Mouse (Mus musculus) 3134 (cell line): ENCODE results near the gene Gm4858.
"Not testable (repeated sequence)": the region's sequence is repeated elsewhere in the genome, so short reads cannot be mapped to it uniquely, and the experiment has no call there.

ENCODE experiments used
- DNase-seq: peaks from one replicate; pipeline ENCODE4 v3.0.0-alpha.2; 2011; ENCODE audit warnings: low spot score; ENCODE audit not compliant: insufficient read length; ENCODE audit errors: extremely low read depth

The Gm4858 gene

GRCm38 (mm10) chr3:93068523-93068922 is at the start of gene Gm4858:
TSS of gene Gm4858 (plus strand) at chr3:93068823.
- not testable (repeated sequence) for DNase-seq

DNA sequence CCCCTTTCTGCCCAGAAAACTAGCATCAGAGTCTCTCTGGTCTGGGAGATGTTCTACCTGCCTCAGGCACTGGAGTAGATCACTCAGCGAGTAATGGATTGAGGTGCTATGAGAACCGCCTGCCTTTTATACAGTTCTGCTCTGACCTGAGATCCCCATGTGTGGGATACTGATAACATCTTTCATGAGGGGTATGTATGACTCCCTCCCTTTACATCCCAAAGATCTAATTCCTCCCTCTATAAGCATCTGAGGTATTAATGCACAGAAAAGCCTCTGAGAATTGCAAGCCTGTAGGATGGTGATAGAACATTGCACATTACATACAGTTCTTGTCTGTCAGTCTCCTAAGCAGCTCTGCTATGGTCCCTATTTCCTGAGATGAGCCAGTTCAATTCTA is 49.7 kb upstream of the Gm4858 start, which contains the start of gene Lce1m:
TSS of gene Lce1m (minus strand) at position 101 of the 400 bp plus-strand sequence.
- no peak for DNase-seq

GRCm38 (mm10) chr3:93021171-93021570 is 47.5 kb upstream of the Gm4858 start:
- DNase-seq = no peak

DNA sequence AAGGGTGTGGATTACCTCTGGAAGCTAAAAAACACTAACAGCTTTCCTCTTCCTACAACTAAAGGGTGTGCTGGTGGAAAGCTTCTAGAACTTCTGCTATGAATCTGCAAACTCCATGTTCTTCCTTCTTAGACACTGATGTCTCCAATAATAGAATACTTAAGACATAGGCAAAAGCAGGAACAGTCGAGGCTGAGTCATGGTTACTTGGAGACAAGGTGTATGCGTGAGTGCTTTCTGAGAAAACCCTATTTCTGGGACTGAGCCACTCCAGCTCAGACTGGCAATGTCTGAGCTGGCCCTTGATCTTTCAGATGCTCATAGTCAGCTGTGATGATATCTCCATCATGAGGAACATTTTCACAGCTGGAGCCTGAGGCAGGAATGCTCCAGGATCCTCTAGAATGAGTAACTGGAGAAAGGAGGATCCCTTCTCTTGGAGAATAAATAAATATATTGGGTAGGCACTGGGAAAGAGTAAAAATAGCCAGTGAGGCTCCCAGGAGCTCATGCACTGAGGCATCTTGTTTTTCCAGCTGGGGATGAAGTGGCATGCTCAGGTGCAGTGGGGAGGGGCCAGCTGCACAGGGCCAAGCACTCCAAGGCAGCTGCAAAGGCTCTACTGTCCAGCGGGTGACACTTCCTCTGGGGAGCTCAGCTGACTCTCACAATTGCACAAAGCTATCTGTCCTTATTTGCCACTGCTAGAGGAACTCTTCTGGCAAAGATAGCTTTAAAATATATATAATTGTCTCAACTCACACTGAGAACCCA is 45.0 kb upstream of the Gm4858 start:
- DNase-seq = peak; percentile 19

- peak; percentile 79 for DNase-seq
Observed at GRCm38 (mm10) chr3:93025486-93025885, 43.1 kb upstream of the Gm4858 start.

DNA sequence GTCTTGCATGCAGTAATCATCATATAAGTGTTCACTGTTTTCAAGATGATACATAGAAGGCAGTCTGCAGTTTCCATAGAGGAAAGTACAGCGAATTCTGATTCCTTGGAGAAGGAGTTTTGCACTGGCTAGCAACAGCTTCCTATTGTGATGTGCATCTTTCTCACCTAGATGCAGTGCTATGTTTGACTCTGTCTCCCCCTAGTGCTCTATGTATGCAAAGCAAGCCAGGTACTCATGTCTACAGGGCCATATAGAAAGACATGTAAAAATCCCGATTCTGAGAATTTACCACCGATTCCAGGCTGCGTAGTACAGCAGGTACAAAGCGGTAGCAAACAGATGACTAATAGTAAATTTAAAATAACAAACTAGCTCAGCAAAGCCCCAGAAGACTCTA is 37.2 kb upstream of the Gm4858 start:
- no peak for DNase-seq

DNA sequence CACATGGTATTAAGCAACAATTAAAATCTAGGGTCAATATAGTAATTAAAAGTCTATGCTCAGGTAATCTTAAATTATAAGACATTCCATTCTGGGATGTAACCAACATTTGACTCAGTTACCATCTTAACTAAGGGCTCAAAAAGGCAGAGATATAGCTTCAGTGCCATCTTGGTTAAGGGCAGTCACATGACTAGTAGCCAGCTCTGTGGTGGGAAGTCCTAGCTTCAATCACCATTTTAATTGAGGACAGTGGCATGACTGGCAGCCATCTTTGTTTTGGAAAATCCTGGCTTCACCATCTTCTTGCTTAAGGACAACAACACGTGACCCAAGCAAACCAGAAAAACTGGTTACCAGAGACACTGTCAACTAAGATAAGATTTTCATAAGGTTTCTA is 18.4 kb upstream of the Gm4858 start:
- no peak for DNase-seq

DNA sequence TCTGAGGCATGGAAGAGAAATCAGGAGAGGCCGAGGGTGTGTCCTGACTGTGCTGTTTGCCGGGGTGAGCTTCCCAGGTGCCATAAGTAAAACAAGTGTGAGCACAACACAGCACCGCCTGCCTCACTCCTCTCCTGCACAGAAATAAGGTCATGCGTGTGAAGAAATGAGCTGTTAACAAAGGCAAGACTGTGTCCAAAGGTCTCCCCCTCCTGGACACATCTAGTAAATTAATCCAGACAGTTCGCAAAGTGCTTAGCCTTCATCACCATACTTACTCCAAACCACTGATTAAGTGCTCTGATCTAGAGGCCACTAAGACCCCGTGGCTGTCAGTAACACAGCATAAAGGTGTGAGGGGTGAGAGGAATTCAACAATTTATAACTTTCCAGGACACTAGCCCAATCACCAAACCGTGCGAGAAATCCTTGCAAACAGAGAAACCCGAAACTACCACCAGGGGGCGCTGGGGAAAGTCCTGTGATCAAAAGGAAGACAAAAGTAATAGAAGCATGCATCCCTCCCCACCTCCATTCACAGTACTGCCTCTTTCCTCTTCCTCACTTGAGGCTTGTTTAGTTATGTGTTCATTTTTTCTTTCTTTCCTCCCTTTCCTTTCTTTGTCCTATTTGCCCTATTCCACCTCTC is 15.7 kb upstream of the Gm4858 start:
- DNase-seq = peak; percentile 11

DNA sequence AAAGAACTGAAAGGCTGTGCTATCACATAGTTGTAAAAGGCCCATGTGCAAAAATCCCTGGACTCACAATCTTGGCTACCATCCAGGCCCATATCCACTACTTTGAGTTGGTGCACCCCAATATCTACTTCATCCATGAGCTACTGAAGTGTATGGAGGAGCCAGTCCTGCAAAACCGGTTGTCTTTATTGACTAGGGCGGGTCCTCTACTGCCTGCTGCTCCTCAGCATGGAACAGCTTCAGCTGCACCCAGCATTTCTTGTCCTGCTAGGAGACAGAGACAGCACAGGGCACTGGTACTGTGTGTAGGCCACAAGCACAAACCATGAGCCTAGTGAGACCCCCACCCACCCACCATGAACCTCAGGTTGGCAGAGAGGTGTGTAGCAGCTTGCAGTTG is 18.0 kb downstream of the Gm4858 start:
- DNase-seq = no peak

GRCm38 (mm10) chr3:93093581-93093980 is 25.0 kb downstream of the Gm4858 start:
- not testable (repeated sequence) for DNase-seq

DNA sequence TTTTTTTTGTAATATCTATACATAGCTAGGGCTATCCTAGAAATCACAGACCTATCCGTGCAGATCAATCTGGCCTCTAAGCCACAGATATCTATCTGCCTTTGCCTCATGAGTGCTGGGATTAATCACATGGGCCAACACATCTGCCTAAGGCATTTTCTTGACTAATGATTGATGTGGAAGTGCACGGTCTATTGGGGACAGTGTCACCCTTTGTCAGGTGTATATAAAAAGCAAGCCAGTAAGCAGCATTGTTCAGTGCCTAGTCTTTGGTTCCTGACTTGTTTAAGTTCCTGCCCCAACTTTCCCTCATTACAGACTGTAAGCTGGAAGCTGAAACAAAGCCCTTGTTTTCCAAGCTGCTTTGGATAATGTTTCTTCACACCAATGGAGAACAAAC is 27.8 kb downstream of the Gm4858 start:
- DNase-seq = no peak

DNA sequence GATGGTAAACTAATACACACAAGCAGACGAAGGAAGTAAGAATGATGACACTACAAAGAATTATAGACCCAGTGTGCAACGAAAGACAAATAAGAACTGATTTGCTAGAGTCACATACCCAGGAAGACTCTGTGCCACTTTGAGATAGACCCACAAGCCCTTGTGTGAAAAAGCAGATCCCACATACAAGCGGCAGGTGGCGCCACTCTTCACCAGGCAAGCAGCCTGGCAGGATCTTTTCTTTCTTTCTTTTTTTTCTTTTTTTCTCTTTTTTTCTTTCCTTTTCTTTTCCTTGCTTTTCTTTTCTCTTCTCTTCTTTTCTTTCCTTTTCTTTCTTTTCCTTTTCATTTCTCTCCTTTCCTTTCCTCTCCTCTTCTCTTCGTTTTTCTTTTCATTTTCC is 43.0 kb downstream of the Gm4858 start:
- no peak for DNase-seq

- DNase-seq = no peak
Observed at GRCm38 (mm10) chr3:93114481-93114880, 45.9 kb downstream of the Gm4858 start.

DNA sequence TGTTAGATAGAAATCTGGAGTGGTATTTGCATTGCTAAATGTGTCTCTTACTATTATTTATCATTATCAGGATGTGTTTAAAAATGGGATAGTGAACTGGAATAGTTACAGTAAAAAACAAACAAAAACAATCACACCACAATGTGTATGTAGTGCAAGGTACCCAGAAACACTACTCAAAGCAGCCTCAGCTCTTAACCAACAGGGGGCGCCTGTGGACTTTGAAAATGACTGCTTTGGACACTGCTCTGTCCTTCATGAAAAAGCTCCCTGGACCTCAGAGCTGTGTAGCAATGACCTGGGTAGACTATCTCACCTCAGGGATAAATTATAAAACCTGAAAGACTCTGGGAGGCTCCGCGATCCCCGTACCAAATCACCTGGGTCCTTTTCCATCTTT is 50.5 kb downstream of the Gm4858 start:
- DNase-seq = no peak
